Mouse (Mus musculus): ENCODE results near the gene Maml2.

DNA sequence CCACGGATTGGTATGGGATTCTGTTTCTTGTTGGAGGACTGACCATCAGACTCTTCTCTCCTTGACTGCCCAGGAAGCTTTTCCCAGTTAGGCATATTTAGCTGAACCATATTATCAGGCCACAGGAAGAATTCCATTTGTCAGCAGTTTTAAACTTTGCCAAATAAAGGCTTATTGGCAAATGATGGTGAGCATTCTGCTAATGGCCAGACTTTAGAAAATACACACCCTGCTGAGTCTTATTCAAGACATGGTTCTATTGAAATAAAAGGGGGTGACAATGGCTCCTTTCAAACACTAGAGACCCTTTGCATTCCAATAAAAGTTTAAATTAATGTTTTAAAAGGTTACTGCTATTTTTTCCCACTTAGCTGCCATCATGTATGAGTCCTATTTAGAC, 279.4 kb downstream of the Maml2 start:
- TF ChIP-seq SRF (IDR thresholded peaks at IDR 0.05; ENCODE audit: control insufficient read depth, insufficient read length, low read depth): no peak
- no peak for TF ChIP-seq MAX (IDR thresholded peaks at IDR 0.05; ENCODE audit: low read depth)
- no peak for TF ChIP-seq MYOD1 (IDR thresholded peaks at IDR 0.05; ENCODE audit: control insufficient read depth in 1 of 3, insufficient read length in 2 of 3, low read depth in 2 of 3)
- TF ChIP-seq TCF12 (IDR thresholded peaks at IDR 0.05; ENCODE audit: insufficient read depth, poor library complexity, severe bottlenecking): no peak
- TF ChIP-seq POLR2A (IDR thresholded peaks at IDR 0.05; ENCODE audit: insufficient read length, low read depth): no peak
- TF ChIP-seq USF1 (IDR thresholded peaks at IDR 0.05; ENCODE audit: low read depth): no peak
- no peak for TF ChIP-seq REST (IDR thresholded peaks at IDR 0.05; ENCODE audit: insufficient read depth, insufficient read length)
